Mouse (Mus musculus): ENCODE data around the gene Cnih3. TPM values are rescaled to one million over a fixed set of nuclear protein-coding genes. Genes with fewer than 3 reads are reported as not detected.
A peak's percentile ranks its signal among the peaks of the same experiment; 100 is the strongest.

The Cnih3 gene
- polyA plus RNA-seq, 1 experiment from 2014 or later: 0.15 TPM

DNA sequence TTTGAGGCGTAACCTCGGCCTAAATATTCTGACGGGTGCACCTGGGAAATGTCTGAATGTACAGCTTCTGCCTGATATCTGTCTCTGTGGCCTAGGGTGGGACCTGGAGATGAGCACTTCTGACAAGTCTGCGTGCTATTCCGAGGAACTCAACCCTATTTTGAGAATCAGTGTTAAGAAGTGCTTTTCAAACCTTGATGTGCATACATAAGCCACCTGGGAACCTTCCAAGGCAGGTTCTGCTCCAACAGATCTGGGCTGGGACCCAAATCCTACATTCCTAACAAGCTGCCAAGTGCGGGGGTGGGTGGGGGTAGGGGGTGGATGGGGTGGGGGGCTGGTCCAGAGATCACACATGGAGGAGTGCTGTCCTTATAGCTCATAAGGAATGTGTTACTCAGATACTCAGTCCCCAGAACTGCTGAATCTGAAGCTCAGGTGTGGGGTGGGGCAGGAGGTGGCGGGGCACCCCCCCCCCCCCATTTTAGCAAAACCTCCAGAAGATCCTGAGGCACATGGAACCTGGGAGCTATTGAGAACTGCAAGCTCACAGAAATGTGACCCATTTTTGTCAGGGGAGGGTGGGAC is 89.3 kb downstream of the Cnih3 start:
- WGBS: 46% methylated on average over 7 of the region's 7 CpGs
- Histone ChIP-seq H3K27me3 (no peaks in the 10 kb centered on the region), H3K4me3 (no peak overlapping the region), H3K27ac (peak overlapping the region; percentile 73), H3K9ac (no peak overlapping the region), H3K36me3 (no peaks in the 10 kb centered on the region), H3K4me1 (peaks cover 44% of the 10 kb centered on the region), H3K4me2 (no peak overlapping the region), H3K9me3 (no peaks in the 10 kb centered on the region)
- peak; percentile 64 for ATAC-seq (ENCODE audit: insufficient number of reproducible peaks, low FRiP score, low TSS enrichment, low read depth)

DNA sequence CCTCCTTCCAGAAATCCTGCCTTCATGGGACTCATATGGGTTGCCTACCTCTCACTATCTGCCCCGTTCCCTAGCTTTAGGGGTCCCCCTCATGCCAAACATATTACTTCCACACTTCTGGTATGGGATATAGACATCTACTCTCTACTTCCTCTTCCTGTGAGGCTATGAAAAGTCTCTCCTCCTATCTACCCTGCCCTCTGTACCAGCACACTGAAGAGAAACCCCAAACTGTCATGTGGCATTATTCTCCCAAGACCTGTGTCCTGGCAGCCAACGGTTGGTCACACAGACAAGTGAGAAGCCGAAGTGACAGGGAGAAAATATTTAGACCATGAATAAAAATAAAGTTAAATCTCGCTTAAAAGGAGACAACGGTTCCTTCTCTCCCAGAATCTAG is 92.6 kb downstream of the Cnih3 start:
- no peak for ATAC-seq (ENCODE audit: insufficient number of reproducible peaks, low FRiP score, low TSS enrichment, low read depth)
- Histone ChIP-seq H3K27me3 (no peaks in the 10 kb centered on the region), H3K9me3 (no peaks in the 10 kb centered on the region), H3K27ac (no peak overlapping the region), H3K4me2 (no peak overlapping the region), H3K9ac (no peak overlapping the region), H3K4me1 (peaks cover 53% of the 10 kb centered on the region), H3K4me3 (no peak overlapping the region), H3K36me3 (no peaks in the 10 kb centered on the region)
- WGBS: 92% methylated on average over 5 of the region's 5 CpGs

DNA sequence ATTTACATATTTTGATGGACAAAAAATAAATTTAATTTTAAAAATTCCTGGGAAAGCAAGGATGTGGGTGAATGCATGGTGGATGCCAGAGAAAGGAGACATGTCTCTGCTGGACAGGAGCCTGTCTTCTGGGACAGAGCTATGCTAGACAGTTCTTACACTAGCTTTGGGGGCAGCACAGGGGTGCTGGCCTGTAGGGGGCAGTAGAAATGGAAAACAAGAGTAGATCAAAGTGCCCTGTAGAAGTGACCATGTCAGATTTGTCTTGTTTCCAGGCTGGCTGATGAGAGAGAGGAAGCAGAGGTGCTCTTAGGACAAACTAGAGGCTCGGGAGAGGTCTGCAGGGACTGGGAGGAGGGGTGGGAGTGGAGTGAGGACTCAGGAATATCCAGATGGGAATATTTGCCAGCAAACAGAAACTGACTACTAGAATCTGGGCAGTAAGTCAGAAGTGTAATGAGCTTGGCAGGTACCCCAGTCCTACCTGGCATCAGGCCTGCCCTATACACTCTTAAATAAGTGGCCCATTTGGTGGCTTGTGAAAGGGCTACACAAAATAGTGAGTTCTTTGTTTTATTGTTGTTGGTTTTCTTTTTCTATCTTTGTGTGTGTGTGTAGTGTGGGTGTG is 93.3 kb downstream of the Cnih3 start:
- ATAC-seq (ENCODE audit: insufficient number of reproducible peaks, low FRiP score, low TSS enrichment, low read depth): peak; percentile 30; the same call in 1 of the 2 replicates
- no peaks in the 10 kb centered on the region for H3K36me3 ChIP-seq
- no peaks in the 10 kb centered on the region for H3K9me3 ChIP-seq
- no peaks in the 10 kb centered on the region for H3K27me3 ChIP-seq
- peak overlapping the region; percentile 78 for H3K27ac ChIP-seq
- H3K4me2 ChIP-seq: no peak overlapping the region
- H3K4me1 ChIP-seq: peaks cover 46% of the 10 kb centered on the region
- 24% methylated on average over 1 of the region's 1 CpGs for WGBS
- no peak overlapping the region for H3K9ac ChIP-seq
- H3K4me3 ChIP-seq: no peak overlapping the region

DNA sequence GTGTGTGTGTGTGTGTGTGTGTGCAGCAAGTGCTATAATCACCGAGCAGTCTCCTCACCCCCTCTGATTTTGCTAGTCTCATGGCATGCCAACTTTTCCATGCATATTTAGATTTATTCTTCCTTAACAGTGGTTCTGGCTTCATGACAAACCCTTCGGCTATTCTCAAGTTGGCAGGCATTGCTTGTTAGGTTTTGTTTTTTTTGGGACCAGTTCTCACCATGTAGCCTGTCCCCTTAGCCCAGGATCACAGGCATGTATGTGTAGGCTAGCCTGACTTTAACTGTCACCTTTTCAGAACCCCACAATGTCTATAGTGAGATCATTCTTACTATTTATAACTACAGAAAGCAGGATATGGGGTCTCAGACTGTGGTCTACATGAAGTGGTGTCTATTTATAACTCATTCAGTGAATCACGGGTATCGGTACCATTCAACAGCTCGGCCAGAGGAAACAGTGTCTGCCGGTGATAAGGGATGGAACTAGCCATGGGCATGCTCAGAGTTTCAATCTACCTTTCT is 94.2 kb downstream of the Cnih3 start:
- H3K4me1 ChIP-seq: peaks cover 37% of the 10 kb centered on the region
- no peak overlapping the region for H3K4me3 ChIP-seq
- 37% methylated on average over 6 of the region's 6 CpGs for WGBS
- H3K9ac ChIP-seq: no peak overlapping the region
- H3K36me3 ChIP-seq: no peaks in the 10 kb centered on the region
- H3K9me3 ChIP-seq: no peaks in the 10 kb centered on the region
- peak overlapping the region; percentile 78 for H3K27ac ChIP-seq
- no peak overlapping the region for H3K4me2 ChIP-seq
- ATAC-seq (ENCODE audit: insufficient number of reproducible peaks, low FRiP score, low TSS enrichment, low read depth): 0 out of 2 replicates have a peak, but pooled peaks have one; percentile 26
- no peaks in the 10 kb centered on the region for H3K27me3 ChIP-seq

DNA sequence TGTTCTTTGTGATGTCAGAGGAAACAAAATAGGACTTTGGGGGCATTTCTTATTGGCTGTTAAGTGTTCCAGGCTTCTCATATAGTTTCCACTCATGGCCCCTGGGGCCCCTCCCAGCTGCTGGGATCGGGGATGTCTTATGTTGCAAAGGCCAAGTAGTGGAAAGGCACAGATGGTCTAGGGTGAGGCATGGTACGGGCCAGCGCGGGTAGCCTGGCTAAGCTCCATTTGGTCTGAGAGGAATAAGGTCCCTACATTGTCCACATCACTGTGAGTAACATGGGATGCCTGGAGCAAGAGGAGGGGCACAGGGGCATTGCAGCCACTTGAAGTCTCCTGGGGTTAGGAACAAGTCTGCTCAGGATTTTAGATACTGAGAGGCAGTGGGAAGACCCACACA is 95.1 kb downstream of the Cnih3 start:
- Histone ChIP-seq H3K9me3 (no peaks in the 10 kb centered on the region), H3K27me3 (no peaks in the 10 kb centered on the region), H3K4me3 (no peak overlapping the region), H3K4me2 (no peak overlapping the region), H3K4me1 (peaks cover 28% of the 10 kb centered on the region), H3K9ac (no peak overlapping the region), H3K27ac (0 out of 2 replicates have a peak overlapping the region, but pooled peaks have one; percentile 17), H3K36me3 (no peaks in the 10 kb centered on the region)
- 59% methylated on average over 4 of the region's 4 CpGs for WGBS
- ATAC-seq (ENCODE audit: insufficient number of reproducible peaks, low FRiP score, low TSS enrichment, low read depth): no peak

DNA sequence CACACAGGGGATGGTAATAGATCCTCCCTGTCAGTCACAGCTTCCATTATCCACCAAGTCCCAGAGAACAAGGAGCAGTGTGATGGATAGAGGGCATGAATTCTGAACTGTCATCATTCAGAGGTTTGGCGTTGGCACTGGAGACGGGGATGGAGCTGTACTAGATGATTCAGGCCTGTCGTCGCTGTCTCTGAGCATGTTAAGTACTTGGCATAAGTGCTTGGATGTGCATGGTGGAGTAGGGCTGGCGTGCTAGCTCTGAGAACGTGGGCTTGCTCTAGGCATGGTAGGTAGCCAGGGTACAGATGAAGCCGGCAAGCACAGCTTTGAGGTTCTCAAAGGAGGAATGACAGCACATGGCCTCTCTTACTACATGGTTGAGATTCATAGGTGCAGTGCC is 95.6 kb downstream of the Cnih3 start:
- H3K27ac ChIP-seq: 0 out of 2 replicates have a peak overlapping the region, but pooled peaks have one; percentile 17
- no peak for ATAC-seq (ENCODE audit: insufficient number of reproducible peaks, low FRiP score, low TSS enrichment, low read depth)
- peaks cover 25% of the 10 kb centered on the region for H3K4me1 ChIP-seq
- H3K27me3 ChIP-seq: no peaks in the 10 kb centered on the region
- no peak overlapping the region for H3K9ac ChIP-seq
- H3K9me3 ChIP-seq: no peaks in the 10 kb centered on the region
- no peak overlapping the region for H3K4me3 ChIP-seq
- WGBS: 84% methylated on average over 7 of the region's 7 CpGs
- no peak overlapping the region for H3K4me2 ChIP-seq
- no peaks in the 10 kb centered on the region for H3K36me3 ChIP-seq

DNA sequence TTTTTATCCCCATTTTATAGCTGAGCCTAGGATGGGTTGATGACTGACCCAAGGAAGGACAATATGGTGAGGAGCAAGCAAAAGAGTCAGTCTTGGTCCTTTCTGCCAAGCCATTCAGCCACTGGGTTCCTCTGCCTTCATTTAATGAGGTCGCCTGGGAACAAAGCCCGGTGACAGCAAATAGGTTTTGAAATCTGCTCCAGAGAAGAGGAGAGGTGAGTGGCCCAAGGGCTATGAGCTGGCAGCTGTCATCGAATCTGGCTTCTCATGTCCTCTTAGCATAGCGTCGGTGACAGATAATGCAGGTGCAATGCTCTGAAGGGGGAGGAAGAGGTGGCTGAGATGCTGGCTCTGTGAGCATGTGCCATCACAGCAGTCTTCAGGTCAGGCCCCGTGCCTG is 100.7 kb downstream of the Cnih3 start:
- Histone ChIP-seq H3K4me3 (no peak overlapping the region), H3K4me1 (no peaks in the 10 kb centered on the region), H3K27me3 (no peaks in the 10 kb centered on the region), H3K9me3 (no peaks in the 10 kb centered on the region), H3K9ac (no peak overlapping the region), H3K36me3 (no peaks in the 10 kb centered on the region), H3K4me2 (no peak overlapping the region), H3K27ac (no peak overlapping the region)
- WGBS: 84% methylated on average over 6 of the region's 6 CpGs
- ATAC-seq (ENCODE audit: insufficient number of reproducible peaks, low FRiP score, low TSS enrichment, low read depth): no peak

DNA sequence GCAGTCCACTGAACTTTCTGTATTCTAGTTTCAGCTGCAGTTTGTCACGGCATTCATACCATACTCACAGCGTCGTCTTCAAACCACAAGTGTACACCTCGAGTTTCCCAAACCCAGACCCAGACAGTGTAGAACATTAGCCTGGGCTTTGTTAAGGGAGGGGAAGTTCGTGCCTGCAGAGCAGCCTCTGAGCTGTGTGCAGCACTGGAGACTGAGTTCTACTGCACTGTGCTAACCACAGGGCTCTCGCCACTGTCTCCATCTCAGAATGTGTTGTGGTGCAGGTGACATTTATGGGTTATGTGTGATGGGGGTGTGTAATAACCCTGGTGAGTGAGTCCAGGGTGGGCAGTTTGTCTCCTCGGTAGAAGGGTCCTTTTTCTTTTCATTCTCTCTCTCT is 104.5 kb downstream of the Cnih3 start:
- Histone ChIP-seq H3K4me3 (no peak overlapping the region), H3K9ac (no peak overlapping the region), H3K36me3 (no peaks in the 10 kb centered on the region), H3K9me3 (no peaks in the 10 kb centered on the region), H3K4me2 (no peak overlapping the region), H3K4me1 (peaks cover 15% of the 10 kb centered on the region), H3K27ac (no peak overlapping the region), H3K27me3 (no peaks in the 10 kb centered on the region)
- WGBS: 73% methylated on average over 7 of the region's 7 CpGs
- ATAC-seq (ENCODE audit: insufficient number of reproducible peaks, low FRiP score, low TSS enrichment, low read depth): no peak

DNA sequence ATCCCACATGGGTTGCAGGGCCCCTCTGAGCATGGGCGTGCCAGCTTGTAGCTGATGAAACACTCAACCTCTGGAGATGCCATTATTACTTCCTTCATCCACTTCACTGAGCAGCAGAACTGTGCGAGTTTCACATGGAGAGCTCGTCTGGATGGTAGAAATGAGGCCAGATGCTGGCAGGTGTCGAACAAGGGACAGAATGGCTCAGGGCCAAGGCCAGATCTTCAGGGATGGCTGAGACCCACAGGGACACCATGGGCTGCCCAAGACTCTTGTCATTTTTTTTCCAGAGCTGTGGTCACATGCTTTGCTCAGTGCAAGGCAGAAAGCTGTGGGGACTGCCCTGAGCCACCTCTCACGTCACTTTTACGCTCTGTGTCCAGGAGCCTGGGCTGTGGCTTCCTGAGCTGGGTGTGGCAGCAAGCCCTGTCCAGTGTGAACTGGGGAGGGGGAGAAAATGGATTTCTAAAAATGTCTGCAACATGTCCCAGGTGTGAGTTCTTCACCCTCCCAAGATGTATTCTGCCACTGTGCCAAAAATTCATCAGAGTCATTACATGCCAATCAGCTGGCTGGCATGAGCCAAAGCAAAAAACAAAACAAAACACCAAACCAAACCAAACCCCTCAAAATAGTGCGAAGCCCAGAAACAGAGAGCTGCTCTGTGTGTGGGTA is 107.1 kb downstream of the Cnih3 start:
- ATAC-seq (ENCODE audit: insufficient number of reproducible peaks, low FRiP score, low TSS enrichment, low read depth): no peak
- Histone ChIP-seq H3K36me3 (no peaks in the 10 kb centered on the region), H3K4me1 (peaks cover 16% of the 10 kb centered on the region), H3K27me3 (no peaks in the 10 kb centered on the region), H3K9ac (no peak overlapping the region), H3K4me2 (no peak overlapping the region), H3K27ac (no peak overlapping the region; the same call in 1 of the 2 replicates), H3K9me3 (no peaks in the 10 kb centered on the region), H3K4me3 (no peak overlapping the region)
- 68% methylated on average over 7 of the region's 7 CpGs for WGBS

DNA sequence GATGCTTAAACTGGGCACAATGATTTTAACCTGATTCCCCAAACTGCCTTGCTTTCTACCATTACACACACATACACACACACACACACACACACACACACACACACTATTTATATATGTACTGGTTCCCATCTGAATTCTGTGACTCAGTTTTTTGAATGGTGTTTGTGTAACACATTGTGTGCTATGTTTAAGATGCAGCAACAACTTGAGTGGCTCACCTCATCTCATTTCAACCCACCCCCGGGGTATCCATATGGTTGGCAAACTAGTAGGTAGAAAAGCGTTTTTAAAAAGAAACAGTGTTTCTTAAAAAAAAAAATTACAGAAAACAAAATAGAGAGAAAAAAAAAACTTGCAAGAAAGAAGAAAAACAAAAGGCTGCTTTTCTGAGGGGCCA is 107.9 kb downstream of the Cnih3 start:
- Histone ChIP-seq H3K9ac (no peak overlapping the region), H3K9me3 (no peaks in the 10 kb centered on the region), H3K4me1 (peaks cover 16% of the 10 kb centered on the region), H3K4me3 (no peak overlapping the region), H3K27ac (no peak overlapping the region), H3K4me2 (no peak overlapping the region), H3K27me3 (no peaks in the 10 kb centered on the region), H3K36me3 (no peaks in the 10 kb centered on the region)
- 81% methylated on average over 2 of the region's 2 CpGs for WGBS
- ATAC-seq (ENCODE audit: insufficient number of reproducible peaks, low FRiP score, low TSS enrichment, low read depth): no peak

DNA sequence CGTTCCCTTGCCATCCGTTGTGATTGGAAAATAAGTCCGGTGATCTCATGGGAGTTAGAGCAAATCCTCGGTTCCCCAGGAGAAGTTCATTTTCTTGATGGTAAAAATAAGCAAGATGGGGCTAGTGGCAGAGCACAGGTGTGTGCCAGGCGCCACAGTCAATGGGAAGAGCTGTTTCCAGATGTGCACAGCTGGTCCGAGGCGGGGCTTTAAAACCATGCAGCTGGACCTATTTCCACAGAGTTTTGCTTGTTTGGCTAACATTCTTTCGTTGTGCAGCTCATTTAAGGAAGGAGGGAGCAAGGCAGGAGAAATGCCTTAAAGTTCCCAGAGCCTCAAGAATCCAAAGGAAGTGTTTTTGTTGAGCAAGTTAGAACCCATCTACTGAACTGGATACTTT is 109.1 kb downstream of the Cnih3 start:
- Histone ChIP-seq H3K4me1 (peaks cover 16% of the 10 kb centered on the region), H3K27me3 (no peaks in the 10 kb centered on the region), H3K4me2 (no peak overlapping the region), H3K27ac (no peak overlapping the region), H3K9me3 (no peaks in the 10 kb centered on the region), H3K4me3 (no peak overlapping the region), H3K9ac (no peak overlapping the region), H3K36me3 (no peaks in the 10 kb centered on the region)
- 32% methylated on average over 8 of the region's 8 CpGs for WGBS
- ATAC-seq (ENCODE audit: insufficient number of reproducible peaks, low FRiP score, low TSS enrichment, low read depth): no peak
